Mouse (Mus musculus): ENCODE results near the gene Hnf1b. TPM values are rescaled to one million over a fixed set of nuclear protein-coding genes. Genes with fewer than 3 reads are reported as not detected.

Gene Hnf1b
- polyA plus RNA-seq, 1 experiment from 2014 or later = 0.25 TPM

Other genes with a start within 250 kb of the Hnf1b start
- not detected in 2 replicates for gene Rpl9-ps1, start 204.4 kb upstream of the Hnf1b start, polyA plus RNA-seq (2014; fragmentation: Nextera tagmentation; extraction: Ambion mirVana)
- gene Ccl3, start 200.7 kb upstream of the Hnf1b start, polyA plus RNA-seq (2014; fragmentation: Nextera tagmentation; extraction: Ambion mirVana) = 0.20 and 0.34 TPM in 2 replicates
- gene Ccl4, start 187.5 kb upstream of the Hnf1b start, polyA plus RNA-seq (2014; fragmentation: Nextera tagmentation; extraction: Ambion mirVana) = 0.48 TPM in 1 of 2 replicates, not detected in the other
- gene Wfdc17, start 146.1 kb upstream of the Hnf1b start, polyA plus RNA-seq (2014; fragmentation: Nextera tagmentation; extraction: Ambion mirVana) = 0.67 TPM in 1 of 2 replicates, not detected in the other
- not detected in 2 replicates for gene Wfdc18, start 141.0 kb upstream of the Hnf1b start, polyA plus RNA-seq (2014; fragmentation: Nextera tagmentation; extraction: Ambion mirVana)
- not detected in 2 replicates for gene Wfdc21, start 103.1 kb upstream of the Hnf1b start, polyA plus RNA-seq (2014; fragmentation: Nextera tagmentation; extraction: Ambion mirVana)
- gene Heatr6, start 96.4 kb upstream of the Hnf1b start, polyA plus RNA-seq (2014; fragmentation: Nextera tagmentation; extraction: Ambion mirVana) = 26.9 and 30.5 TPM in 2 replicates
- gene Ddx52, start 92.0 kb downstream of the Hnf1b start, polyA plus RNA-seq (2014; fragmentation: Nextera tagmentation; extraction: Ambion mirVana) = 51.5 and 53.2 TPM in 2 replicates
- gene Synrg, start 114.4 kb downstream of the Hnf1b start, polyA plus RNA-seq (2014; fragmentation: Nextera tagmentation; extraction: Ambion mirVana) = 6.4 and 7.5 TPM in 2 replicates
- gene Dusp14, start 219.2 kb downstream of the Hnf1b start, polyA plus RNA-seq (2014; fragmentation: Nextera tagmentation; extraction: Ambion mirVana) = 7.9 TPM in 2 replicates